Mouse (Mus musculus) heart, adult 2 months (tissue): ENCODE measurements at regions not wholly inside any gene's neighbourhood (a gene's known extent, or its start where the extent isn't known, plus 50 kb on each side); places are given as distances from the start of the nearest gene placed in this dataset.

Source experiments
- CTCF ChIP-seq: fragments of 200-600 bp; IDR thresholded peaks from 2 replicates; pipeline ENCODE4 v1.8.1; 2022; ENCODE audit warnings: antibody characterized with exemption, mild to moderate bottlenecking, moderate library complexity
- EP300 ChIP-seq: fragments of 200-500 bp; IDR thresholded peaks from 2 replicates; pipeline ENCODE4 v1.6.1; 2011; ENCODE audit warnings: low read depth, low read length, control low read depth; ENCODE audit not compliant: insufficient read depth
- POLR2A ChIP-seq: fragments of 200-500 bp; IDR thresholded peaks from 2 replicates; pipeline ENCODE4 v1.6.1; 2011; ENCODE audit warnings: mild to moderate bottlenecking, low read depth, low read length, control low read depth; ENCODE audit not compliant: insufficient read depth

- no peak for TF ChIP-seq CTCF
- no peak for TF ChIP-seq POLR2A
- TF ChIP-seq EP300, result no peak
Measured at GRCm38 (mm10) chr4:69327606-69328005, 373.4 kb upstream of the Brinp1 start.
